Mouse (Mus musculus) left cerebral cortex, postnatal 4 days (tissue): ENCODE results near the gene Olfr739. TPM values are rescaled to one million over a fixed set of nuclear protein-coding genes. Genes with fewer than 3 reads are reported as not detected.

Source experiments
- DNase-seq: peaks from one replicate; pipeline ENCODE4 v3.0.0-alpha.2; 2022
- intact Hi-C: fragments of 180-260 bp; cut with DNase I; formaldehyde crosslinking; loops from one replicate; pipeline ENCODE4 v1.15.1; 2025
- total RNA-seq, 2 experiments: library from RNA; stranded (reverse); gene quantifications; 2 replicates each; pipeline ENCODE4 v1.2.3; 2021

Olfr739 gene
- total RNA-seq = not detected

- intact Hi-C loops = no loop called here
These were observed at the start of gene Olfr739 for GRCm38 (mm10) chr14:50418326-50418725. Olfr739 (plus strand) TSS chr14:50418626.

GRCm38 (mm10) chr14:50380863-50381262 lies 37.6 kb upstream of the Olfr739 start, which contains the start of gene Olfr736:
Olfr736 (plus strand) TSS chr14:50381163.
- no peak for DNase-seq
- intact Hi-C loops = no loop called here

More at GRCm38 (mm10) chr14:50418326-50418725, at the start of gene Olfr739:
- DNase-seq = no peak

- no peak for DNase-seq
- intact Hi-C loops = no loop called here
These were observed 11.2 kb upstream of the Olfr739 start, which contains the start of gene Olfr738 for GRCm38 (mm10) chr14:50407268-50407667. Olfr738 (plus strand) TSS chr14:50407568.

GRCm38 (mm10) chr14:50445245-50445644 lies 26.8 kb downstream of the Olfr739 start, which contains the start of gene Olfr740:
Olfr740 (plus strand) TSS chr14:50445545.
- intact Hi-C loops = no loop called here

GRCm38 (mm10) chr14:50472438-50472837 lies 54.0 kb downstream of the Olfr739 start, which contains the start of gene Olfr741:
Olfr741 (plus strand) TSS chr14:50472738.
- intact Hi-C loops = no loop called here
- no peak for DNase-seq

More at GRCm38 (mm10) chr14:50445245-50445644, 26.8 kb downstream of the Olfr739 start, which contains the start of gene Olfr740:
- DNase-seq = no peak

Other genes with a start within 250 kb of the Olfr739 start
- not detected for gene Olfr730, start 230.4 kb upstream of the Olfr739 start, total RNA-seq
- not detected for gene Olfr731, start 176.8 kb upstream of the Olfr739 start, total RNA-seq
- gene Olfr732, start 134.4 kb upstream of the Olfr739 start, total RNA-seq = not detected
- gene Olfr733, start 117.1 kb upstream of the Olfr739 start, total RNA-seq = not detected
- not detected for gene Olfr734, start 91.9 kb upstream of the Olfr739 start, total RNA-seq
- gene Olfr735, start 69.8 kb upstream of the Olfr739 start, total RNA-seq = under 1 TPM in 1 of 2 experiments, not detected in 1; 0.08 TPM
- not detected for gene Tlr11, start 60.7 kb upstream of the Olfr739 start, total RNA-seq
- not detected for gene Olfr736, start 37.5 kb upstream of the Olfr739 start, total RNA-seq
- gene Olfr738, start 11.1 kb upstream of the Olfr739 start, total RNA-seq = not detected
- not detected for gene Olfr740, start 26.9 kb downstream of the Olfr739 start, total RNA-seq
- gene Olfr741, start 54.1 kb downstream of the Olfr739 start, total RNA-seq = not detected
- not detected for gene Olfr742, start 85.0 kb downstream of the Olfr739 start, total RNA-seq
- gene Olfr743, start 103.2 kb downstream of the Olfr739 start, total RNA-seq = not detected
- not detected for gene Olfr744, start 196.3 kb downstream of the Olfr739 start, total RNA-seq
- not detected for gene Olfr745, start 220.8 kb downstream of the Olfr739 start, total RNA-seq
- not detected for gene Olfr746, start 228.5 kb downstream of the Olfr739 start, total RNA-seq